Mouse (Mus musculus) hindlimb bud, embryonic 11.5 days (tissue): ENCODE measurements around the gene Ier2.

Experiments
- DNase-seq: peaks from one replicate; pipeline ENCODE4 v3.0.0-alpha.2; 2012; ENCODE audit warnings: low read depth, low spot score; ENCODE audit errors: extremely low spot score

Ier2 gene

GRCm38 (mm10) chr8:84662581-84663065 is at the start of gene Ier2:
Ier2 (minus strand) TSS chr8:84662852.
- no peak for DNase-seq

GRCm38 (mm10) chr8:84711933-84712758 is 49.5 kb upstream of the Ier2 start:
- no peak for DNase-seq

- no peak for DNase-seq
Observed at GRCm38 (mm10) chr8:84711312-84711711, 48.7 kb upstream of the Ier2 start.

- DNase-seq, result no peak
Observed at GRCm38 (mm10) chr8:84709931-84710330, 47.3 kb upstream of the Ier2 start.

GRCm38 (mm10) chr8:84708774-84709475 is 46.3 kb upstream of the Ier2 start:
- no peak for DNase-seq

GRCm38 (mm10) chr8:84708071-84708541 is 45.5 kb upstream of the Ier2 start:
- no peak for DNase-seq

GRCm38 (mm10) chr8:84707267-84707883 is 44.7 kb upstream of the Ier2 start:
- DNase-seq, result no peak

- DNase-seq, result no peak
Observed at GRCm38 (mm10) chr8:84706610-84707266, 44.1 kb upstream of the Ier2 start.

GRCm38 (mm10) chr8:84705960-84706359 is 43.3 kb upstream of the Ier2 start:
- no peak for DNase-seq

GRCm38 (mm10) chr8:84704867-84705831 is 42.5 kb upstream of the Ier2 start:
- no peak for DNase-seq

GRCm38 (mm10) chr8:84704356-84704755 is 41.7 kb upstream of the Ier2 start:
- no peak for DNase-seq

- DNase-seq, result no peak
Observed at GRCm38 (mm10) chr8:84703466-84704249, 41.0 kb upstream of the Ier2 start.

- DNase-seq, result no peak
Observed at GRCm38 (mm10) chr8:84702963-84703465, 40.4 kb upstream of the Ier2 start.

GRCm38 (mm10) chr8:84702561-84702960 is 39.9 kb upstream of the Ier2 start:
- DNase-seq, result no peak

GRCm38 (mm10) chr8:84700941-84701911 is 38.6 kb upstream of the Ier2 start, which contains the start of gene Lyl1:
Lyl1 (plus strand) TSS chr8:84701457.
- no peak for DNase-seq

- DNase-seq, result no peak
Observed at GRCm38 (mm10) chr8:84700526-84700925, 37.9 kb upstream of the Ier2 start.

- DNase-seq, result no peak
Observed at GRCm38 (mm10) chr8:84699861-84700322, 37.2 kb upstream of the Ier2 start.
